Mouse (Mus musculus) E14TG2a.4 (cell line): ENCODE measurements around the gene Syncrip.

Experiments used
- H3K27me3 ChIP-seq: 2 replicates; pipeline ENCODE4 v1.6.1; 2014; ENCODE audit warnings: low read length, control low read depth; ENCODE audit not compliant: insufficient read depth
- H3K36me3 ChIP-seq: 2 replicates; pipeline ENCODE4 v1.6.1; 2014; ENCODE audit warnings: low read length, control low read depth; ENCODE audit not compliant: insufficient read depth
- H3K4me1 ChIP-seq: replicated peaks from 2 replicates; pipeline ENCODE4 v1.6.1; 2014; ENCODE audit warnings: low read depth, low read length, control low read depth
- H3K4me3 ChIP-seq: replicated peaks from 2 replicates; pipeline ENCODE4 v1.5.1; 2014; ENCODE audit warnings: mild to moderate bottlenecking, low read length
- H3K9me3 ChIP-seq: 2 replicates; pipeline ENCODE4 v1.6.1; 2014; ENCODE audit warnings: low read length, control low read depth
- CTCF ChIP-seq: conservative IDR thresholded peaks from 2 replicates; pipeline ENCODE4 v1.5.1; 2014; ENCODE audit warnings: low read length
- NANOG ChIP-seq: IDR thresholded peaks from 2 replicates; pipeline ENCODE4 v1.6.1; 2014; ENCODE audit warnings: borderline replicate concordance, low read length, mixed read lengths
- POU5F1 ChIP-seq: IDR thresholded peaks from 2 replicates; pipeline ENCODE4 v1.6.1; 2014; ENCODE audit warnings: low read length, borderline replicate concordance

Syncrip gene

DNA sequence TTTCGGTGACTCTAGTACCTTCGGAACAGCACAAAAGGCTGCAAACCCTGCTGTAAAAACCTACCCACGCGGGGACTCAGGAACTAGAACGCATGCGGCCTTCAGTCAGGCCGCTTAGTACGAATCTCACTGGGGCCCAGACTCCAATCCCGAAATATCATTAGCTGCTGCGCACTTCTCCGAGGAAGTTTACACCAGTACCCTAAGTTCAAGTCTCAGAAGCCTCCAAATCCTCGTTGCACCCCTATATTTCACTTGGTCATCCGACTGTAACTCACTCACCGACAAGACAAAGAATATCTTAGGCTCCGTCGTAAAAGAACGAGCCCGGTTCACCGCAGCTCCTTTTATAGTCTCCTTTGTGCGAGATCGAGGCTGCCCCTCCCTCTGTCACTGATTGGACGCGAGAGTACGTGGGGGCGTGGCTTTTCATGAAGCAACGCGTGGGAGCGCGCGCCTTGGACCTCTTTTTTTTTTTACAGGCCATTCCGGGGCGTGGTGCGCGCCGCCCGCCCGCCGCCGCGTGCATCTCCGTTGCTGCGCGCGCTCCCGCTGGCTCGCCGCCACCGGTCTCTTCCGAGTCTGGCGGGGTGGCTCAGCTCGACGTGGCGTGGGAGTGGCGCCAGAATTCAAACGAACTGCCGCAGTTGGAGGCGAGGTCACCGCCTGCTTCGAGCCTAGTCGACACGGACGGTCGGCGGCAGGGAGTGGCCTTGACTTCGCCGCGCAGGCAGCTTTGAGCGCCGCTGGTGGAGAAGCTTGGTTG lies 40.4 kb upstream of the Syncrip start:
- TF ChIP-seq NANOG: no peak
- TF ChIP-seq POU5F1: no peak
- no peak for TF ChIP-seq CTCF
- Histone ChIP-seq H3K36me3 (peaks cover 31% of the 10 kb centered on the region), H3K27me3 (no peaks in the 10 kb centered on the region), H3K4me1 (peaks cover 35% of the 10 kb centered on the region), H3K9me3 (no peaks in the 10 kb centered on the region), H3K4me3 (peak overlapping the region; percentile 98)

DNA sequence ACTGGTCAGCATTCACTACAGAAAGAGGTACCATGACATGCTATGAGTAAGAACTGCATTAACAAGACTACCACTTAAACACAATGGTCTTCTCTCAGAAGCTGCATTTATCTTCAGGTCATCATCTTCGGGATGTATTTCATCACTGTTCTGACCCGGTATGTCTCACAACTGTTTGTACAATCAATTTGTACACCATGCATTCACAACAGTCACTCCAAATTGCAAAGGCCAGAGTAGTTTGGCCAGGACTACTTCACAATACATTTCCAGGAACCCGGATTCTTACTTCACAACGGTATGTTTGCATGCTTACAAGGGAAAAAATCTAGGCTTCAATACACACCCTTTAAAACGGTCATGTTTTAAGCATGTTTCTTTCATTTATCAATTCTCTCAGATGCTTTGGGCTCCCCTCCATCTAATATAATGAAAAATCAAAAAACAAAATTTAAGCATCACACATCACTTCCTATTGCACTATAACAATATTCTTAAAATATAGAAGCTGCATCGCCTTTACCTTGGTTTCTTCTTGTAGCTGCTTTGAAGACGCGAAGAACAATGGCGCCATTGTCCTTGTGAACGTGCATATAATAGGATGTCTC lies 39.7 kb upstream of the Syncrip start:
- H3K27me3 ChIP-seq: no peaks in the 10 kb centered on the region
- TF ChIP-seq CTCF (no peak), NANOG (no peak), POU5F1 (no peak)
- H3K4me3 ChIP-seq: peak overlapping the region; percentile 98
- H3K36me3 ChIP-seq: peaks cover 31% of the 10 kb centered on the region
- H3K9me3 ChIP-seq: no peaks in the 10 kb centered on the region
- peaks cover 35% of the 10 kb centered on the region for H3K4me1 ChIP-seq

DNA sequence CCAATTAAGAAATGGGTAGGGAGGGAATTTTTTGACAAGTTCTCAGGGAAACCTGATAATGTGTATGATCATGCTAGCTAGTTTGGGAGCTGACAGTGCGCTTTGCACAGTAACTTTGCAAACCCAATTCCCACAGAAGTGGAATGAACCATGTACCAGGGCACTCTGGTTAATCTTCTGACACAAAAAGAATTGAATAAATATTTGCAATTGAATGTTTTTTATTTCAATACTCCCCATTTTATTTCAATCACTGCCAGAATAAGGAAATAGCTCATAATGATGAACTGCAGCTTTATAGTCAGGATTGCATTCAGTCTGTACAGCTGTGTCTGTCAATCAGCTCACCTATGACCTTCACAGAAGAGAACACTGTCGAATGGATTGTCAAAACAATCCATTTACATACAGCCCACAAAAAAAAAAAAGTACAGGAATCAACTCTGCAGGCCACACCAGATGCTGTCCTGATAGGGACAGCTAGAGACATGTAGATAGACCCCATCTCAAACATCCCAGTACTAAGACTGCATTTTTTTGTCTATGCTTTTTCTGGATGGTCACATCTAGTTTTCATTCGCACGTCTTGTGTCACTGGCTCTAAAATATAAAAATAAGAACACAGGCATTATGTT lies 38.6 kb upstream of the Syncrip start:
- no peaks in the 10 kb centered on the region for H3K27me3 ChIP-seq
- peaks cover 33% of the 10 kb centered on the region for H3K4me1 ChIP-seq
- no peaks in the 10 kb centered on the region for H3K9me3 ChIP-seq
- TF ChIP-seq CTCF: no peak
- TF ChIP-seq NANOG: no peak
- no peak for TF ChIP-seq POU5F1
- peak overlapping the region; percentile 98 for H3K4me3 ChIP-seq
- H3K36me3 ChIP-seq: peaks cover 31% of the 10 kb centered on the region

DNA sequence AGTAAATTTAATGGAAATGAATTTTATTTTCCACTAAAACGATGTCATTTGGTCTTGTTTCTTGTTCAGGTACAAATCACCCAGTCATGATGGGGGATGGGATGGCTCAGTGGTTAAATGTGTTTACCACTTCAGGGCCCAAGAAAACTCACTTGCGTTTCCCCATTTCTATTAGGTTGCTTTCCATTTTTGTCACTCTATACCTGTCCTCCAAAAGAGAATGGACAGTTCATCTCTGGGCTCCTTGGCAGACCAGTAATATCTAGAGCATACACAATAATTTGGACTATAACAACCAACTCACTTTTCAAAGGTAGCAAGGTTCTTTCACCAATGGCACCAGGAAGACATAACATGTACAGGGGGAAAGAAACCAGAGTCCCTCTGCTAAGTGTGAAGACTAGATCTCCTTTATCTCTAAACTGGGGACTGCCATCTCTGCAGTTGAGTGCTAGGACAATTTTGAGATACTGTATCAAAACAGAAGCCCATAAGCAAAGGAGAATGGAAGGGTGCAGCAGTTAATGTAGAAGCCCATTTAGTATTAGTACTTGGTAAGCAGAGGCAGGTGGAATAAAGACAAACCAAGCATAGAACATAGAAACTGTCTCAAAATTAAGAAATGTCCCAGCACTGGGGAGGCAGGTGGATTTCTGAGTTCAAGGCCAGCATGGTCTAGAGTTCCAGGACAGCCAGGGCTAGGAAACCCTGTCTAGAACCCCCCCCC lies 37.9 kb upstream of the Syncrip start:
- TF ChIP-seq POU5F1 (no peak), CTCF (no peak), NANOG (no peak)
- H3K27me3 ChIP-seq: no peaks in the 10 kb centered on the region
- H3K9me3 ChIP-seq: no peaks in the 10 kb centered on the region
- H3K36me3 ChIP-seq: peaks cover 31% of the 10 kb centered on the region
- peak overlapping the region; percentile 98 for H3K4me3 ChIP-seq
- H3K4me1 ChIP-seq: peaks cover 26% of the 10 kb centered on the region

DNA sequence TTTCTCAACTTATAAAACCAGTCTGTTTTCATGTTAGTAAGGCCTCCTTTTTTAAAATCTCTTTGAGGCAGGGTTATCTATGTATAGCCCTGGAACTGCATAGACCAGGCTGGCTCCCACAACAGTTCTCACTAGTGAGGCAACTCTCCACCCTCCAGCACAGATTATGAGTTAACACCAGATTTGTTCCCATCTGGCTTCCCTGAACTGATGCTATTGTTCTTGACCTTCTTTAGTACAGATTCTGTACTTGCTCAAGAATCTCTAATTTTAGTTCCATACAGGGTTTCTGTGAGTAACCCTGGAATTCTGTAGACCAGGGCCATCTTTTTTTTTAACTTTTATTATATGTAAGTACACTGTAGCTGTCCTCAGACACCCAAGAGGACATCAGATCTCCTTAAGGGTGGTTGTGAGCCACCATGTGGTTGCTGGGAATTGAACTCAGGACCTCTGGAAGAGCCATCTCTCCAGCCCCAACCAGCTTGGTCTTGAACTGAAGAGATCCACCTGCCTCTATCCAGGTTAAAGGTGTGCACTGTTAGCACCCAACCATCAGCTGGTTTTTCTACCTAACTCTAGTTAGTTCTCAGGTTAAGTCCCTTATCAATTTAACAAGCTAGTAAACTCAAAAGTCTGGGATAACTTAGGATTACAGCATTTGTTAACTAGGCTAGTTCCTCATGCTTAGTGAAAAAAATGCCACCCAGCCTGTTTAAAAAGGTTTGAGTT lies 37.2 kb upstream of the Syncrip start:
- no peak for TF ChIP-seq POU5F1
- TF ChIP-seq NANOG: no peak
- no peak for TF ChIP-seq CTCF
- H3K36me3 ChIP-seq: peaks cover 31% of the 10 kb centered on the region
- H3K4me1 ChIP-seq: peaks cover 19% of the 10 kb centered on the region; the same call in 1 of the 2 replicates
- H3K9me3 ChIP-seq: no peaks in the 10 kb centered on the region
- no peaks in the 10 kb centered on the region for H3K27me3 ChIP-seq
- H3K4me3 ChIP-seq: 0 out of 2 replicates have a peak overlapping the region, but pooled peaks have one; percentile 98

DNA sequence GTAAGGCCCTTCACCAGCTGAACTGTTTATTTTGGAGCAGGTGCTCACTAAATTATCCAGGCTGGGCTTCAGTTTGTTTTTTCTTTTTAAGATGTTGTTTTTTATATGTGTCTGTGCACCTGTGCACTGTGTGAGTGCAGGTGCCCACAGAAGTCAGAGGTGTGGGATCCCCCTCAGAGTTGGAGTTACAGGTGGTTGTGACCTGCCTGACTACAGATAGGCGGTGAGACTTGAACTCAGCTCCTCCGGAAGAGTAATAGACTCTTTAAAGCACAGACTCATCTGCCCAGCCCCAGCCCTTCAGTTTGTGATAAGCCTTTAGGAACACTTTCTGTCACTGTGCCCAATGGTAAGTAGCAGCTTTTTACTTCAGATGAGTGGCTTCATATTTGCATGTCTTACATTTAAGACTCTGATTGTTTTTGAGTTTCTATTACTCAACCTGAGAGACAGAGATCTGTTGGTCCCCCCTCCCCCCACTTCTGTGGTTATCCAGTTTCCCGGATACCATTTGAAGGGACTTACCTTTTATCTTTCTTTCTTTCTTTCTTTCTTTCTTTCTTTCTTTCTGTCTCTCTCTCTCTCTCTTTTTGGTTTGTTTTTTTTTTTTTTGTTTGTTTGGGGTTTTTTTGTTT lies 34.1 kb upstream of the Syncrip start:
- H3K27me3 ChIP-seq: no peaks in the 10 kb centered on the region
- TF ChIP-seq CTCF: no peak
- no peak for TF ChIP-seq NANOG
- no peak for TF ChIP-seq POU5F1
- H3K36me3 ChIP-seq: peaks cover 20% of the 10 kb centered on the region
- H3K4me1 ChIP-seq: 0 out of 2 replicates have a peak, but pooled peaks cover 12% of the 10 kb centered on the region
- H3K4me3 ChIP-seq: no peak overlapping the region
- no peaks in the 10 kb centered on the region for H3K9me3 ChIP-seq

DNA sequence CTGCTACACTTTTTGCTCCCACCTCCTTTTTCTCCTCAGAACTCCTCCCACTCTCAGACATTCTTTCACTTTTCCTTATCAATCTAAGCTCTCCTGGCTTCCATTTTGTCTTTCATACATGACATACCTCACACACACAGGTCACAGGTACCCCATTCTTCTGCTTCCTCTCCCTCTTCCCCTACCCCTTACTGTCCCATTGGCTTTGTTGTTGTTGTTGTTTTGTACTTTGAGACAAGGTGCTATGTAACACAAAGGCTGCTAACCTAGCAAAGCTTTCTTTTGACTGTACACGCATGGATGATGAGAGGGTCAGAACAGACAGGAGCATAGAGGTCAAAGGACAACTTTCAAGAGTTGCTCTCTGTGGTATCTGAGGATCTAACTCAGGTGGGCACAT lies 33.2 kb upstream of the Syncrip start:
- TF ChIP-seq CTCF (no peak), POU5F1 (no peak), NANOG (no peak)
- H3K4me3 ChIP-seq: no peak overlapping the region

More for the DNA sequence above, 33.2 kb upstream of the Syncrip start:
- 0 out of 2 replicates have a peak, but pooled peaks cover 10% of the 10 kb centered on the region for H3K4me1 ChIP-seq
- no peaks in the 10 kb centered on the region for H3K9me3 ChIP-seq
- H3K27me3 ChIP-seq: no peaks in the 10 kb centered on the region
- peaks cover 11% of the 10 kb centered on the region for H3K36me3 ChIP-seq
